Mouse (Mus musculus): ENCODE data around the gene Hdac2. TPM values are rescaled to one million over a fixed set of nuclear protein-coding genes. Genes with fewer than 3 reads are reported as not detected.

The Hdac2 gene
- total RNA-seq, 2 experiments from 2014 or later: 97.2 to 99.5 TPM

Other genes starting within 250 kb of the Hdac2 start
- gene Marcks, start 164.4 kb downstream of the Hdac2 start, total RNA-seq (2021): 100 to 1,000 TPM; 236 to 278 TPM